Mouse (Mus musculus) megakaryocyte, embryonic 14.5 days (primary cell): ENCODE measurements around the gene Acadm. TPM values are rescaled to one million over a fixed set of nuclear protein-coding genes. Genes with fewer than 3 reads are reported as not detected.
A peak's percentile ranks its signal among the peaks of the same experiment; 100 is the strongest.

Source experiments
- H3K27me3 ChIP-seq: replicated peaks from 2 replicates; pipeline ENCODE3; 2012; ENCODE audit warnings: inconsistent platforms
- H3K36me3 ChIP-seq: replicated peaks from 2 replicates; pipeline ENCODE3; 2012; ENCODE audit warnings: low read length, inconsistent platforms, mixed read lengths
- H3K4me1 ChIP-seq: 2 replicates; pipeline ENCODE4 v1.6.1; 2012; ENCODE audit warnings: inconsistent platforms
- H3K4me3 ChIP-seq: replicated peaks from 2 replicates; pipeline ENCODE3; 2012; ENCODE audit warnings: moderate library complexity, mild to moderate bottlenecking, inconsistent platforms
- H3K9me3 ChIP-seq: 2 replicates; pipeline ENCODE4 v1.6.1; 2012; ENCODE audit warnings: inconsistent platforms
- FLI1 ChIP-seq: IDR thresholded peaks from 2 replicates; pipeline ENCODE4 v1.6.1; 2012; ENCODE audit warnings: low read length, inconsistent platforms, mixed read lengths
- GATA1 ChIP-seq: IDR thresholded peaks from 3 replicates; pipeline ENCODE4 v1.6.1; 2012; ENCODE audit warnings: mixed read lengths, low read length, inconsistent platforms, borderline replicate concordance
- polyA plus RNA-seq: library from polyadenylated mRNA; stranded (reverse); fragments of >175 nt; gene quantifications from 2 replicates; pipeline ENCODE4 v1.2.3, GENCODE M21; 2012; ENCODE audit warnings: low replicate concordance; ENCODE audit not compliant: insufficient read depth

Acadm gene
- polyA plus RNA-seq, 1 experiment: 9.9 TPM

DNA sequence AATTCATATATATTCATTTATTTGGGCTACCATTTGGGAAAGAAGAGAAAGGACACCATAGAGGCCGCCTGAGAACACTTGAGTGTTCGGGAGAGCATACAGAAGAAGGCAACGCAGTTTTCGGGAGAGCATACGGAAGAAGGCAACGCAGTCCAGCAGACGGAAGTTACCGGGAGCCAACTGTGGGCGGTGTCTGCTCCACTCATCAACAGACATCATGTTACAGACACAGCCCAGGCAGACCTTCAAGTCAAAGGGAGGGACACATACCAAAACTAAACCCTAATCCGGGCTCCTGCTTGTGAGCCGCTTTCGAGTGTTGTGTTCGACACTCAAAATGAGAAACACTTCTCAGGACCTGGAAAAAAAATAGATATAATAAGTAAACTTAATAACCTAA, 2.8 kb downstream of the Acadm start:
- Histone ChIP-seq H3K4me3 (no peak overlapping the region), H3K36me3 (peaks cover 58% of the 10 kb centered on the region), H3K27me3 (no peaks in the 10 kb centered on the region), H3K4me1 (peaks cover 50% of the 10 kb centered on the region), H3K9me3 (no peaks in the 10 kb centered on the region)
- TF ChIP-seq GATA1: no peak
- TF ChIP-seq FLI1: no peak

GRCm38 (mm10) chr3:153940486-153940885, 3.9 kb downstream of the Acadm start:
- peaks cover 58% of the 10 kb centered on the region for H3K4me1 ChIP-seq
- no peak for TF ChIP-seq FLI1
- TF ChIP-seq GATA1: no peak
- no peaks in the 10 kb centered on the region for H3K9me3 ChIP-seq
- no peak overlapping the region for H3K4me3 ChIP-seq
- no peaks in the 10 kb centered on the region for H3K27me3 ChIP-seq
- peaks cover 69% of the 10 kb centered on the region for H3K36me3 ChIP-seq

DNA sequence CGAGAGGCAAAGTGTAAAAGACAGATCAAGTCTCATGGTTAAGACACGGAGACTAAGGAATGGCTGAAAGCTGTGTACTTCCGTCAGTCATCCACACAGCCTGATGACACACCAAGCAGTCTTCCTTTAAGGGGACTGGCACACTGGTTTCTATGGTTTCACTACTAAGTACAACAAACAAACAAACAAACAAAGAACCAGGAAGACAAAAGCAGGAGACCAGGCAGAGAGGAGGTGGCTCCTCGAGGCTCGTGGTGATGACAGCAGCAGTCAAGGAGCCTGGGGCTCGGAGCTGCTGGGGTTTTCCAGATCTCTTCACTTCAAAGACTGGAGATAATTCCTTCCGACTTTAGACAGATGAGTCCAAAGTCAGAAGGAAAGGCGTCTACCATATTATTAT, 4.4 kb downstream of the Acadm start:
- TF ChIP-seq FLI1 (no peak), GATA1 (no peak)
- no peak overlapping the region for H3K4me3 ChIP-seq
- H3K27me3 ChIP-seq: no peaks in the 10 kb centered on the region
- peaks cover 57% of the 10 kb centered on the region for H3K4me1 ChIP-seq
- H3K9me3 ChIP-seq: no peaks in the 10 kb centered on the region
- H3K36me3 ChIP-seq: peaks cover 74% of the 10 kb centered on the region

DNA sequence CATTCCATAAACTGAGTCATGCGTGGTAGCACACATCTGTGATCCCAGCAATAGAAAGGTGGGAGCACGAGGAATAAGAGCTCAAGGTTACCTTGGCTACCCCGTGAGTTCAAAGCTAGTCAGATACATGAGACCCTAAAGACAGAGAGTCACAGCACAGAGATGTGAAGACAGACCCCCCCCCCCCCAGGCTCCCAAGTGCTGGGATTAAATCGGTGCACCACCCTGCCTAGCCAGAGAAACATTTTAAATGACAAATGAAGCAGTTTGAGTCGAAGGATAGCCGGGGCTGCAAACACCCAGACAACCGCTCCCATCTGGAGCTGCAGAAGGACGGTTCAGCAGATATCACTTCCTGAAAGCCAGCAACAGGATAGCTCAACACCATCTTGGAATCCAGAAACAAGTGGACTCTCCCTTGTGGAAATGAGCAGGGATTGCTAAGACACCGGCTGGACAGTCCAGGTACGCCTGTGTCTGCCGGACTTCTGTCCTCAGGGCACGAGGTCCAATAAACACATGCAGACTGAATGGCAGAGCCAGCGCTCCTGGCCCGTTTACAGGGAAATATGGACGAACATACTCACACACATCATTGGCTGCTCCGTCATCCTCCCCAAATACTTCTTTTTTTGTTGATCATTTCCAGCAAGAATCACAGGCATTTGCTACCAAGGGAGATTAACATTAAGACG, 7.2 kb downstream of the Acadm start:
- Histone ChIP-seq H3K4me1 (peaks cover 43% of the 10 kb centered on the region), H3K36me3 (peaks cover 98% of the 10 kb centered on the region)
- TF ChIP-seq GATA1 (no peak), FLI1 (no peak)

DNA sequence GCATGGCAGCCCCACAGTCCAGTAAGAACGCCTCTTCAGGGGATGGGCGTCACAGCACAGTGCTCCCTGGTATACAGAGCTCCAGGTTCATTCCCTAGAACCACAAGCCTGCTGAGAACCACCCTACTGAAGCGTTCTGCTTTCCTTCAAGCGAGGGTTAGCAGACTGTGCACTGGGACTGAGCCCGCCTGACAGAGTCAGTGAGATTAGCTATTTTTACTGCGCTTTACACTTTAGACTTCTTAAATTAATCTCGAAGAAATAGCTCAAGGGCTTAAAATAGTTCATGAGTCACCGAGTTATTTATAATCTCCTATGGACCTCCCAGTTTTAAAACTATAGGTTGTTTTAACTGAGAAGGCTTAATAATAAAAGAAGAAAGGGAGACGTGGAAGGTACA, 8.6 kb downstream of the Acadm start:
- peaks cover 98% of the 10 kb centered on the region for H3K36me3 ChIP-seq
- H3K27me3 ChIP-seq: no peaks in the 10 kb centered on the region
- peaks cover 35% of the 10 kb centered on the region for H3K4me1 ChIP-seq
- no peaks in the 10 kb centered on the region for H3K9me3 ChIP-seq
- no peak overlapping the region for H3K4me3 ChIP-seq
- TF ChIP-seq GATA1 (no peak), FLI1 (no peak)

More for the DNA sequence above, 7.2 kb downstream of the Acadm start:
- Histone ChIP-seq H3K27me3 (no peaks in the 10 kb centered on the region), H3K4me3 (peak overlapping the region; percentile 33), H3K9me3 (no peaks in the 10 kb centered on the region)

DNA sequence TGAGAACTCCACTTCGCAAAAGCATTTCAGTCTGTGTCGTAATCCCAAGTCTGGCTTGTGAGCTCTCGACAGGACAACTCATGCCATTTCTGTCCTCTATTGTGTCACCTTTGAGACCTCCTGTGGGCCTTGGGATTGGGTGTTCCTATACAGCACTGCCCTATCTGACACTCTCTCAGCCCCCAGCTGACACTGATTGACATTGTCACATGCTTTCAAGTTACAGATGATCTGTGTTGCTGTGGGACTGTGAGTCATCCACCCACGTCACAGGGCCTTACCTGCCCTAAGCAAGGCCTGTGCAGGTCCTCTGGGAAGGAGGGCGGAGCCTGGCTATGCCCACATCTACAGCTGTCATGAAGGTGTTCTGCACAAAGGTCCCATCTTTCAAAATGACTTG, 12.0 kb downstream of the Acadm start:
- no peaks in the 10 kb centered on the region for H3K27me3 ChIP-seq
- no peaks in the 10 kb centered on the region for H3K9me3 ChIP-seq
- H3K4me3 ChIP-seq: no peak overlapping the region
- H3K36me3 ChIP-seq: peaks cover 93% of the 10 kb centered on the region
- peaks cover 29% of the 10 kb centered on the region for H3K4me1 ChIP-seq
- no peak for TF ChIP-seq GATA1
- TF ChIP-seq FLI1: no peak

- no peak overlapping the region for H3K4me3 ChIP-seq
- no peaks in the 10 kb centered on the region for H3K27me3 ChIP-seq
- peaks cover 8% of the 10 kb centered on the region for H3K4me1 ChIP-seq
- no peaks in the 10 kb centered on the region for H3K9me3 ChIP-seq
- peaks cover 90% of the 10 kb centered on the region for H3K36me3 ChIP-seq
- TF ChIP-seq GATA1 (no peak), FLI1 (no peak)
Measured at GRCm38 (mm10) chr3:153929526-153929925, 14.9 kb downstream of the Acadm start.

DNA sequence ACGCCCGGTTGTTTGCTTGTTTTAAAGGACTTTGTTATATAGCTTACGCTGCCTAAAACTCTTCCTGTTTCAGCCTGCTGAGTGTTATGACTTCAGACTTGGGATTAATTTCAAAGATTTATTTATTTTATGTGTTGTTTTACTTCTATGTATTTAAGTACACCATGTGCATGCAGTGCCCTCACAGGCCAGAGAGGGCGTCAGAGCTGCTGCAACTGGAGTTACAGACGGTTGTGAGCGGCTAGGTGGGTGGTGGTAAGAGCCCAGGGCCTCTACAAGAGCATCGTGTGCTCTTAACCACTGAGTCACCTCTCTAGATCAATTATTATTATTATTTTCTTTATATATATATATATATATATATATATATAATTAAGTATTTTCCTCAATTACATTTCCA, 18.1 kb downstream of the Acadm start:
- Histone ChIP-seq H3K4me1 (peaks cover 16% of the 10 kb centered on the region), H3K4me3 (no peak overlapping the region), H3K9me3 (no peaks in the 10 kb centered on the region), H3K27me3 (no peaks in the 10 kb centered on the region), H3K36me3 (peaks cover 81% of the 10 kb centered on the region)
- no peak for TF ChIP-seq GATA1
- TF ChIP-seq FLI1: no peak

DNA sequence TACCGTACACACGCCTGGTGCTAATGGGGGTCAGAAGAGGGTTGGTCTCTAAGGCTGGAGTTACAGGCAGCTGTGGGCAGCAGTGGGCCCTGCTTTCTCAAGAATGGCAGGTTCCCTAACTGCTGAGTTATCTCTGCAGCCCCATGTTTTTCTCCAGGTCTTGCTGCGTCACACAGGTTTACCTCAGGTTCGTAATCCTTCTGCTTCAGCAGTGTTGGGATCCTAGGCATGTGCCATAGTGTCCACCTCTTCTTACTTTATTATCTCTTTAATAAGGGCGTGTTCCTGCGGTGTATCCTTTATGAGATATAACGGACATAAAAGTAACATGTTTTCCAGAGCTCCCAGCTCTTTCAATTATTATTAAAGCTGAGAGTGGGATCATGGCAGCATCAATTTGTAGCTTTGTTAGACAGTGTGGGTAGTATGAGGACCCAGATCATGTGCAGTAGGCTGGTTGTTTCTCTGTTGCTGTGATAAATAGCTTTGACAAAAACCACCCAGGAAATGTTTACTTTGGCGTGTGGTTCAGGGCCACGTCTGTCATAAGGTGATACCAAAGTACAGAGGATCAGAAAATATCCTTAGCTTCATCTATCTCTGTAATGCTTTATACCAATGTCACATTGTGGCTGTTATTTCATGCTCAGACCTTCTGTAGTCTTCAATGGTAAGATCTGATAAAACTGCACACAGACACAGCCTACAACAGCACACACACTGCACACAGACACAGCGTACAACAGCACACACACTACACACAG, 23.1 kb downstream of the Acadm start:
- no peak overlapping the region for H3K4me3 ChIP-seq
- TF ChIP-seq FLI1 (no peak), GATA1 (no peak)
- H3K4me1 ChIP-seq: peaks cover 36% of the 10 kb centered on the region
- no peaks in the 10 kb centered on the region for H3K9me3 ChIP-seq
- H3K36me3 ChIP-seq: peaks cover 54% of the 10 kb centered on the region
- H3K27me3 ChIP-seq: no peaks in the 10 kb centered on the region

- H3K9me3 ChIP-seq: no peaks in the 10 kb centered on the region
- peaks cover 21% of the 10 kb centered on the region for H3K36me3 ChIP-seq
- H3K4me1 ChIP-seq: peaks cover 46% of the 10 kb centered on the region
- no peak overlapping the region for H3K4me3 ChIP-seq
- H3K27me3 ChIP-seq: no peaks in the 10 kb centered on the region
- TF ChIP-seq FLI1 (no peak), GATA1 (no peak)
Measured at GRCm38 (mm10) chr3:153917200-153917599, 27.2 kb downstream of the Acadm start.
